Mouse (Mus musculus) gastrocnemius, adult 2 months (tissue): ENCODE measurements at regions not wholly inside any gene's neighbourhood (a gene's known extent, or its start where the extent isn't known, plus 50 kb on each side); places are given as distances from the start of the nearest gene placed in this dataset.

ENCODE experiments used
- DNase-seq: peaks from one replicate; pipeline ENCODE4 v3.0.0; 2022
- H3K27ac ChIP-seq: fragments of 200-600 bp; 2 replicates; pipeline ENCODE4 v1.8.1; 2022; ENCODE audit warnings: mild to moderate bottlenecking
- H3K4me3 ChIP-seq: fragments of 200-600 bp; 2 replicates; pipeline ENCODE4 v1.8.1; 2022; ENCODE audit warnings: mild to moderate bottlenecking, moderate library complexity
- CTCF ChIP-seq: fragments of 200-600 bp; IDR thresholded peaks from 2 replicates; pipeline ENCODE4 v1.8.1; 2022; ENCODE audit warnings: antibody characterized with exemption, mild to moderate bottlenecking, moderate library complexity
- intact Hi-C: fragments of 180-260 bp; cut with DNase I; formaldehyde crosslinking; loops from one replicate; pipeline ENCODE4 v1.15.1; 2025

GRCm38 (mm10) chr11:113100800-113101199 lies 318.8 kb downstream of the Sox9 start:
- Histone ChIP-seq H3K27ac (no peak overlapping the region), H3K4me3 (no peak overlapping the region)
- intact Hi-C loops, result no loop called here
- DNase-seq, result no peak
- TF ChIP-seq CTCF, result no peak

GRCm38 (mm10) chr11:113101534-113101933 lies 319.5 kb downstream of the Sox9 start:
- intact Hi-C loops, result no loop called here
- no peak for TF ChIP-seq CTCF
- Histone ChIP-seq H3K27ac (no peak overlapping the region), H3K4me3 (peak overlapping the region; percentile 7; the same call in 1 of the 2 replicates)
- DNase-seq, result no peak

- DNase-seq, result no peak
- H3K4me3 ChIP-seq, result no peak overlapping the region
- no peak for TF ChIP-seq CTCF
- H3K27ac ChIP-seq, result no peak overlapping the region
- intact Hi-C loops, result no loop called here
Measured at GRCm38 (mm10) chr11:113103161-113103845, 321.3 kb downstream of the Sox9 start.

- intact Hi-C loops, result no loop called here
Measured at GRCm38 (mm10) chr11:113105371-113105770, 323.3 kb downstream of the Sox9 start.

DNA sequence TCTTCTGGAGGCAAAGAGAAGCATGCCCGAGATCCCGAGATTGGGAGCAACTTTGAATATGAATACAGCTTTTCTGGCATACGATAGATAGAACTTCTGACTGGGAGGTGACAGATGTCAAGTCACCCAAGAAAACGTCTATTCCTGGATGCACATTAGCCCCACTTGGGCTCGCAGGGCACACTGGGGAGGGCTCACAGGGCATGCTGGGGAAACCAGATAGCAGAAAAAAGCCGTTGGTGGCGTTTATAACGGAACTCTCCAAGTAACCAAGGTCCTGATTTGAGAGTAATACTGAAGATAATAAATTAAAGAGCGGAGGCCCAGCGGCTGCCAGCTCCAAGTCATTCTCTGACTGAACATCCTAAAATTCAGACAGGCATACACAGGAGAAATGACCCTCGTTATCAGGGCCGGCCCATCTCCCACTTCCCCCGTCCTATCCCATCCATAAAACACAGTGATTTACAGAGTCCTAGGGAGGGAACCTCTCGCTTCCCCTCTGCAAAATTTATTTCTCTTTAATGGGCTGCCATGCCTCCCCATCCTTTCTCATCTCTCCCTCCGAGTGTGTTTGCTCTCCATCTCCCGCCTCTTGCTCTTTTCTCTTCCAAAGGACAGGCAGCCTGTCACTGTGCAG lies 325.3 kb downstream of the Sox9 start:
- H3K4me3 ChIP-seq, result no peak overlapping the region
- DNase-seq, result no peak
- H3K27ac ChIP-seq, result no peak overlapping the region
- intact Hi-C loops, result no loop called here
- TF ChIP-seq CTCF, result no peak

More at GRCm38 (mm10) chr11:113105371-113105770, 323.3 kb downstream of the Sox9 start:
- Histone ChIP-seq H3K27ac (no peak overlapping the region), H3K4me3 (no peak overlapping the region)
- TF ChIP-seq CTCF, result no peak
- DNase-seq, result no peak

DNA sequence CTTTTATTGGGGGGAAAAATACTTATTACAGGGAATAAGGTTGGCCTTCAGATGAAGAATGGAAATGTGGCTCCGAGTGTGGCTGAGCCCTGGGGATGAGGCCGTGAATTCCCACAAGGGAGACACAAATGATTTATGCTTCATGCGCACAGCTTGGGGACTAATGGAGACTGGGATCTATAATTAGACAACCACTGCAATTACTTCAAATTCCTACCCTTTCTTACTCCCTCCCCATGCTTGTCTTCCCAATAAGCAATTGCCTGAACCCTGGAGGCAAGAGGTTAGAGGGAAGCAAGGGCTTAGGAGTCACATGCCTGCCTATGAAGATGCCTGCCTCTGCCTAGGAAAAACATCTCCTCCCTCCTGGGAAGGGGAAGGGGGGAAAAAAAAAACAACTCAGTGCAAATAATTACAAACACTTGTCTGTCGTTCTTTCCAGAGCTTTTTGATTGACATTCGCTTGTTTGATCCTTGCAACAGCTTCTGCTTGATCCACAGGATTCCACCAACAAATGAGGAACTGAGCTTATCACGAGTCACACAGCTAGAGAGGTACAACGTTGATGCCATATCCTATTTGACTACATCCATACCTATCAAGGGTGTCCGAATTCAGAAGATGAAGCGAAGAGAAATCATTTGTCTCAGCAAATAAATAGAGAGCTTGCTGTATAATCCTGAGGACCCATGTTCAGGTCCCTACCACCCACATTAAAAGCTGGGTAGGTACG lies 326.1 kb downstream of the Sox9 start:
- intact Hi-C loops, result no loop called here
- no peak for DNase-seq
- no peak for TF ChIP-seq CTCF
- Histone ChIP-seq H3K4me3 (no peak overlapping the region), H3K27ac (no peak overlapping the region)

DNA sequence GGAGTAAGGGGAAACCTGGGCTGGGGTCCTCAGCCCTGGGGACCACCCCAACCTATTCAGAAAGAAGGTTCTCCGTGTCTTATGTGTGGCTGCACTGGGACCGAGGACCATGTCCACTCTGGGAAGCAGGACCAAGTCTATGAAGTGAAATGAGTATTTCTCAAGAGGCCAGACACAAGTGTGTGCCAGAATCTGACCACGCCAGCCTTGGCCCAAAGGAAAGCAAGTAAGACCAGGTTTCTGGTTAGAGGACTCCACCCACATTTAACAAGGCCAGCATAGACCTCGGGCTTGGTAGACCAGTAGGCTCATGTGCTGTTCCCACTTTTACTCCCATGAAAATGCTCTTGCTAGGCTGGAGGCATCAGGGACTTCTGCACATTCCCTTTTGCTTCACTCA lies 327.1 kb downstream of the Sox9 start:
- DNase-seq, result no peak
- no peak overlapping the region for H3K27ac ChIP-seq
- no peak overlapping the region for H3K4me3 ChIP-seq
- no peak for TF ChIP-seq CTCF
- intact Hi-C loops, result no loop called here

DNA sequence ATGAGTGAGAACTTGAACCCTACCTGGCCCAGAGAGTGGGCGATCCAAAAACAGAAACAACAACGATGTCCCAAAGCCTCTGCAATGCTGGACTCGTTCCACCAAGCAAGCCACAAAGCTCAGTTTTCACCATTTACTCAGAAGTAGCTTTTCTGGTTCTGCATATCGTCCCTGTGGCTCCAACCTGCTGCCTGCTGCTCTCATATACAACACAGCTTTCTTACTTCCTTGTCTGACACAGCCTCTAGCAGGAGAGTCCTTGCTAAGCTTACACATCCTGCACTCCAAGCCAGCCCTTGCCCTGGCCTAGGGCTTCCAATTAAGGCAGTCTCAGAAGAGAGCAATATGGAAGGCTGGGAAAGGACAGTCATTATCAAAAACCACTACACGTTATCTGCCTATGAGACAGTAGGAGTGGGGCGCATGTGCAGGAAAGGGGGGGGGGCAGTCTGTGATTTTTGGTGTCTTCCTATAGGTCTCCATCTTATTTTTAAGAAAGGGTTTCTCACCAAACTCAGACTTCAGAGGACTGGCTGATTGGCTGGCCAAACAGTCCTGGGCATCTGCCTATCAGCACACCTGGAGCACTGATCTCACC lies 331.3 kb downstream of the Sox9 start:
- Histone ChIP-seq H3K4me3 (no peak overlapping the region), H3K27ac (no peak overlapping the region)
- intact Hi-C loops, result no loop called here
- TF ChIP-seq CTCF, result no peak
- no peak for DNase-seq

DNA sequence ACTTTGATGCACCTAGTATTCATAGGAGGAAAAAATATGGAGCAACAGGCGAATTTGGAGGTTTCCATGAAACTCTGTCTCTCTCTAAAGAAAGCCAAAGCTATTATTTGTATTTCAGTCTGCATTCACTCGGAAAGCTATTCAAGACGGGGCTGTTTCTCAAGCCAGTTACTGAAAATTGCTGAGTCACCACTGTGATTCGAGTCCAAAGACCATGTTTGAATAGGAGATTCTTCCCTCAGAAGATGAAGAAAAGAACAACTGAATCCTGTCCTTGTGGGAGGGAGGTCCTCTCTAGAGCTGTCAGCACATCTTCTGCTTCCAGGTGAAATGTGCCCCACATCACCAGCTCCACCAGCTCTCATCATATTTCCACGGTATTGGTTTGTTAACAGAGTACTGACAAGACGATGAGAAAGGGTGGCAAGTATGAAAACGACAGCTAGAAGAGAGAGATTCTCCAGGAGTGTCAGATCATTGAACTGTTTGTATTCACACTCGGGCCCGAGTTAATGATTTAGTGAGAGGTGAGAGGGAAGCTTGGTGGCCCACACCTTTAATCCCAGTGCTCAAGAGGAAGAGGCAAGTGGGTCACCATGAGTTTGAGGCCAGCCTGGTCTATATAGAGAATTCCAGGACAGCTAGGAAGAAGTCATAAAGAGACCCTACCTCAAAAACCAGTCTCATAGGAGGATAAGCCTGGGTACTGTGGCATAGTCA lies 335.3 kb downstream of the Sox9 start:
- Histone ChIP-seq H3K27ac (no peak overlapping the region), H3K4me3 (no peak overlapping the region)
- no peak for DNase-seq
- intact Hi-C loops, result no loop called here
- no peak for TF ChIP-seq CTCF

DNA sequence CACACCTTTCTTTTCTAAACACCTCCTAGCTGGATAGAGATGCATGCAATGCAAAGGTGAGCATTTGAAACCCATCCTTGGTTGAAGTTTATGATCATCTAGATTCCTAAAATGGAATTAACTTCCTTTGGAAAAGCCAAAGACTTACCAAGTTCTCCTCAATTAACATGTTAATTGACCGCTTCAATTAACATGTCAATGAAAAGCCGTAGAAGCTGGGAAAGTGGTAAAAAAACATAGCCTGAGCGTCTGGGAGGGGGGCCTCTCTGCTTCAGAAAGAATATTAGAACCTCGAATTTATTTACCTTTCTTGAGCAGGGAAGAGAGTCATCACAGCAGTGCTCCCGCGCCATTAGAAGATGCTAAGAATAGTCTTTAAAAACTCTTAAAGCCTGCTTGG lies 338.5 kb downstream of the Sox9 start:
- no peak for TF ChIP-seq CTCF
- Histone ChIP-seq H3K27ac (no peak overlapping the region), H3K4me3 (no peak overlapping the region)
- intact Hi-C loops, result no loop called here
- no peak for DNase-seq

GRCm38 (mm10) chr11:113121307-113121706 lies 339.3 kb downstream of the Sox9 start:
- no peak for DNase-seq
- no peak overlapping the region for H3K4me3 ChIP-seq
- intact Hi-C loops, result no loop called here
- no peak for TF ChIP-seq CTCF
- no peak overlapping the region for H3K27ac ChIP-seq

GRCm38 (mm10) chr11:113122137-113122536 lies 340.1 kb downstream of the Sox9 start:
- H3K27ac ChIP-seq, result no peak overlapping the region
- DNase-seq, result no peak
- intact Hi-C loops, result no loop called here
- TF ChIP-seq CTCF, result no peak
- H3K4me3 ChIP-seq, result no peak overlapping the region
